Mouse (Mus musculus) kidney, postnatal 14 days (tissue): ENCODE results near the gene Rbck1.

Experiments
- DNase-seq: peaks from one replicate; pipeline ENCODE4 v3.0.0; 2022; ENCODE audit warnings: mixed read lengths

The Rbck1 gene

GRCm38 (mm10) chr2:152343329-152344213 is 11.1 kb upstream of the Rbck1 start, which contains the start of gene Trib3:
Gene Trib3, minus strand, starts transcription at chr2:152344032.
- DNase-seq: peak; percentile 80

- DNase-seq: no peak
These were observed 7.3 kb upstream of the Rbck1 start for GRCm38 (mm10) chr2:152339631-152340179.

- DNase-seq: no peak
These were observed 5.9 kb upstream of the Rbck1 start for GRCm38 (mm10) chr2:152338319-152338718.

- no peak for DNase-seq
These were observed 5.2 kb upstream of the Rbck1 start for GRCm38 (mm10) chr2:152337591-152338212.

- DNase-seq: no peak
These were observed 4.4 kb upstream of the Rbck1 start for GRCm38 (mm10) chr2:152336856-152337255.

GRCm38 (mm10) chr2:152335289-152335820 is 2.9 kb upstream of the Rbck1 start:
- no peak for DNase-seq

GRCm38 (mm10) chr2:152333345-152334006 is 1.0 kb upstream of the Rbck1 start:
- DNase-seq: no peak

- DNase-seq: no peak
These were observed 1.5 kb downstream of the Rbck1 start for GRCm38 (mm10) chr2:152330858-152331423.

GRCm38 (mm10) chr2:152327980-152328379 is 4.5 kb downstream of the Rbck1 start:
- DNase-seq: peak; percentile 28

- no peak for DNase-seq
These were observed 5.8 kb downstream of the Rbck1 start for GRCm38 (mm10) chr2:152326654-152327053.

GRCm38 (mm10) chr2:152326157-152326556 is 6.3 kb downstream of the Rbck1 start:
- DNase-seq: no peak

- DNase-seq: no peak
These were observed 7.6 kb downstream of the Rbck1 start for GRCm38 (mm10) chr2:152324842-152325241.

- no peak for DNase-seq
These were observed 8.5 kb downstream of the Rbck1 start for GRCm38 (mm10) chr2:152323971-152324370.

GRCm38 (mm10) chr2:152322198-152322597 is 10.3 kb downstream of the Rbck1 start:
- no peak for DNase-seq

- DNase-seq: no peak
These were observed 10.9 kb downstream of the Rbck1 start for GRCm38 (mm10) chr2:152321558-152321957.

- no peak for DNase-seq
These were observed 15.4 kb downstream of the Rbck1 start for GRCm38 (mm10) chr2:152317054-152317453.

- no peak for DNase-seq
These were observed 18.5 kb downstream of the Rbck1 start for GRCm38 (mm10) chr2:152313926-152314325.

GRCm38 (mm10) chr2:152312996-152313395 is 19.5 kb downstream of the Rbck1 start:
- DNase-seq: no peak

- DNase-seq: no peak
These were observed 25.3 kb downstream of the Rbck1 start for GRCm38 (mm10) chr2:152307186-152307585.

GRCm38 (mm10) chr2:152305480-152305879 is 27.0 kb downstream of the Rbck1 start:
- no peak for DNase-seq

- no peak for DNase-seq
These were observed 28.7 kb downstream of the Rbck1 start for GRCm38 (mm10) chr2:152303781-152304180.

- DNase-seq: no peak
These were observed 29.6 kb downstream of the Rbck1 start for GRCm38 (mm10) chr2:152302862-152303261.

GRCm38 (mm10) chr2:152294541-152294940 is 37.9 kb downstream of the Rbck1 start:
- no peak for DNase-seq
